Mouse (Mus musculus) retina, postnatal 7 days (tissue): ENCODE measurements around the gene Znrd1.

Experiments used
- DNase-seq: peaks from one replicate; pipeline ENCODE4 v3.0.0-alpha.2; 2012; ENCODE audit warnings: low read depth, low spot score

The Znrd1 gene

GRCm38 (mm10) chr17:36971172-36971850 is 13.0 kb upstream of the Znrd1 start:
- no peak for DNase-seq

GRCm38 (mm10) chr17:36970316-36970890 is 12.0 kb upstream of the Znrd1 start:
- no peak for DNase-seq

GRCm38 (mm10) chr17:36966875-36967274 is 8.5 kb upstream of the Znrd1 start:
- DNase-seq = no peak

GRCm38 (mm10) chr17:36961125-36961524 is 2.8 kb upstream of the Znrd1 start:
- no peak for DNase-seq

- DNase-seq = no peak
Observed at GRCm38 (mm10) chr17:36958884-36959283, 525 bp upstream of the Znrd1 start.

- DNase-seq = no peak
Observed at GRCm38 (mm10) chr17:36953062-36953461, 5.3 kb downstream of the Znrd1 start.

- DNase-seq = no peak
Observed at GRCm38 (mm10) chr17:36952631-36953030, 5.7 kb downstream of the Znrd1 start.

GRCm38 (mm10) chr17:36950981-36951947 is 7.1 kb downstream of the Znrd1 start, which contains the start of gene Ppp1r11:
Ppp1r11 (minus strand) TSS chr17:36951741.
- peak; percentile 96 for DNase-seq

- DNase-seq = no peak
Observed at GRCm38 (mm10) chr17:36949265-36949664, 9.1 kb downstream of the Znrd1 start.

GRCm38 (mm10) chr17:36948286-36948685 is 10.1 kb downstream of the Znrd1 start:
- DNase-seq = no peak

GRCm38 (mm10) chr17:36947051-36947819 is 11.1 kb downstream of the Znrd1 start:
- DNase-seq = peak; percentile 43

GRCm38 (mm10) chr17:36944121-36944775 is 14.1 kb downstream of the Znrd1 start:
- no peak for DNase-seq

- no peak for DNase-seq
Observed at GRCm38 (mm10) chr17:36943691-36944090, 14.7 kb downstream of the Znrd1 start.

GRCm38 (mm10) chr17:36942791-36943471 is 15.4 kb downstream of the Znrd1 start, which contains the start of gene Rnf39:
Rnf39 (plus strand) TSS chr17:36942918.
- no peak for DNase-seq

- DNase-seq = no peak
Observed at GRCm38 (mm10) chr17:36942391-36942790, 16.0 kb downstream of the Znrd1 start.

GRCm38 (mm10) chr17:36938056-36938455 is 20.3 kb downstream of the Znrd1 start:
- no peak for DNase-seq

- DNase-seq = no peak
Observed at GRCm38 (mm10) chr17:36931806-36932205, 26.6 kb downstream of the Znrd1 start.

GRCm38 (mm10) chr17:36931130-36931529 is 27.2 kb downstream of the Znrd1 start:
- no peak for DNase-seq

- no peak for DNase-seq
Observed at GRCm38 (mm10) chr17:36930233-36930632, 28.1 kb downstream of the Znrd1 start.

- DNase-seq = no peak
Observed at GRCm38 (mm10) chr17:36929236-36929932, 29.0 kb downstream of the Znrd1 start.
